Comparison of ENCODE assay signal across 8 mouse cellular contexts in the genomic region with DNA sequence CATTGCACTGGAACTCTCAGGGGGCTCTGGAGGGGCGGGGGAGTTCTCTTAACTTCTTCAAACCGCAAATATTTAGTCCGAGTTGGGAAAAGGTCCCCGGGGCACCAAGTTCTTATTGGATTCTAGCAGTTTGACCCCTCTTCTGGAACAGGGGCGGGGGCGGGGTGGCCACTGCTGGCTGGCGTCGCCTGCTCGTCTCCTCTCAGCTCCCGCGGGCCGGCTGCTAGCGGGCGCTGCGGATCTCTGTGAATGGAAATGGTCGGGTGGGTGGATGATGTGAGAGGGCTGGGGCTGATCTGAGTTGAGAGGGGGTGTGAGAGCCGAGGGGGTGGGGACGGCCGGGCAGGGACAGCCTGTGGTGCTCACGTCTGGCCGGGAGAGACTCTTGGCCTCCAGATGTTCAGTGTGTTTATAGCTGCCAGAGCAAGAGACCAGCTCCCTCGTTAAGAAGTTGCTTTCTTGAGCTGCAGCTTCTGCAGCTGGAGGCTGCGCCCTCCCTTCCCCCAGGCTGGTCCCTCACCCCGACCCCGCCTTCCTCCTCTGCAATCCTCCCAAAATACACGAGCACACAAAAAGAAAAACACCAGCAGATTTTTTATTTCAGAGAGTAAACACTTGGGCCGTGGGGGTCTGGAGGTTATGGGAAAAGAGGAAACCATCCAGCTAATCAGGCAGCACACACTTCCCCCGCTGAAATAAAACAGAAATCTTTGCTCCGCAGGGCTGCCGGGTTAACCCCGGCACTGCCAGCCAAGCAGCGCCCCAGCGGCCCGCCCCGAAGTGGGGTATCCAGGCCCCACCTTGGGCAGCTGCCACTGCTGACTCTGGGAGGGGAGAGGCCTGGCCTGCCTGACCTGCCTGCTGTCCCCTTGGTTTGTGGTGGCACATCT. TPM values are rescaled to one million over a fixed set of nuclear protein-coding genes. Genes with fewer than 3 reads are reported as not detected.
DNase-seq lines count a peak whose midpoint lies in the region; ATAC-seq and TF ChIP-seq lines count a peak whose summit lies in the region.

No protein-coding gene starts in this region.

- ATAC-seq in hindbrain, embryonic 12.5 days (ENCODE audit: low FRiP score) = peak; percentile 60
- peak; percentile 69 for ATAC-seq in megakaryocyte progenitor cell, adult 5-6 weeks (replicated peaks; ENCODE audit: poor library complexity)

- H3K36me3 ChIP-seq in CH12.LX (replicated peaks in 1 of 2; ENCODE audit: control insufficient read depth in 1 of 2, insufficient read depth in 1 of 2, low read length in 1 of 2) = no peaks in the 10 kb centered on the region
- no peaks in the 10 kb centered on the region for H3K36me3 ChIP-seq in hindbrain, embryonic 12.5 days

- DNase-seq in CH12.LX (ENCODE audit: extremely low read depth) = no peak
- peak; percentile 49 for DNase-seq in adrenal gland, postnatal 25 days
- peak; percentile 22 to 26 for DNase-seq in frontal cortex, postnatal 14 days (ENCODE audit: low spot score in 2 of 2)
- DNase-seq in left cerebral cortex, postnatal 36 days (ENCODE audit: low spot score in 2 of 2) = peak; percentile 41 to 45
- DNase-seq in right cerebral cortex, postnatal 14 days = peak; percentile 43
- DNase-seq in cerebellum, adult 9-10 months = no peak

- in situ Hi-C loops in CH12.LX (cut with MboI; ENCODE audit: low pct_ligation_motif_present, low pct_unique_long_range_greater_than_20kb, low sequenced_read_pairs) = no loop called here

- no peak for TF ChIP-seq RAD21 in CH12.LX (IDR thresholded peaks at IDR 0.05; ENCODE audit: low read depth, low read length)

- TF ChIP-seq CTCF in CH12.LX (conservative IDR thresholded peaks at IDR 0.05 in 1 of 2, IDR thresholded peaks at IDR 0.05 in 1 of 2; ENCODE audit: low read depth in 2 of 2, low read length in 2 of 2) = no peak

- H3K9ac ChIP-seq in CH12.LX (ENCODE audit: insufficient read depth, low read depth) = peak overlapping the region; percentile 2; the same call in 1 of the 2 replicates
- H3K9ac ChIP-seq in hindbrain, embryonic 12.5 days = peak overlapping the region; percentile 19; the same call in 1 of the 2 replicates

- H3K4me1 ChIP-seq in CH12.LX (ENCODE audit: control insufficient read depth in 1 of 2, insufficient read depth in 2 of 2) = peaks cover 13 to 83% of the 10 kb centered on the region in 2 experiments
- H3K4me1 ChIP-seq in hindbrain, embryonic 12.5 days = peaks cover 43% of the 10 kb centered on the region

- H3K79me2 ChIP-seq in CH12.LX (replicated peaks; ENCODE audit: control insufficient read depth, extremely low read depth, insufficient read depth, poor library complexity, severe bottlenecking) = no peaks in the 10 kb centered on the region

- dilution Hi-C loops in CH12.LX (cut with MboI; ENCODE audit: extremely low pct_ligation_motif_present, extremely low pct_unique_long_range_greater_than_20kb, low sequenced_read_pairs) = no loop called here

- no peaks in the 10 kb centered on the region for H3K9me3 ChIP-seq in CH12.LX (replicated peaks; ENCODE audit: low read length)
- no peaks in the 10 kb centered on the region for H3K9me3 ChIP-seq in hindbrain, embryonic 12.5 days (replicated peaks)

- no peak overlapping the region for H3K4me3 ChIP-seq in CH12.LX (replicated peaks in 1 of 3; ENCODE audit: low read depth in 2 of 3, low read length in 2 of 3, poor library complexity in 1 of 3)
- peak overlapping the region; percentile 17 for H3K4me3 ChIP-seq in hindbrain, embryonic 12.5 days

- WGBS in hindbrain, embryonic 12.5 days = under 1% methylated on average over 35 of the region's 35 CpGs

- peak; percentile 25; the same call in 1 of the 2 replicates for TF ChIP-seq EP300 in CH12.LX (IDR thresholded peaks at IDR 0.05; ENCODE audit: low read length)

- peaks cover 1% of the 10 kb centered on the region for H3K27me3 ChIP-seq in CH12.LX (replicated peaks)
- peaks cover 77% of the 10 kb centered on the region for H3K27me3 ChIP-seq in hindbrain, embryonic 12.5 days

- no peak for TF ChIP-seq POLR2A in CH12.LX (IDR thresholded peaks at IDR 0.05; ENCODE audit: low read depth, low read length)

- intact Hi-C loops in left cerebral cortex, postnatal 36 days (cut with DNase I) = loop anchor here (5.0 kb wide), 1 partner anchor 80 kb away; no protein-coding TSS in a partner anchor

- H3K27ac ChIP-seq in CH12.LX (ENCODE audit: insufficient read depth, low read depth) = no peak overlapping the region
- peak overlapping the region; percentile 68 for H3K27ac ChIP-seq in hindbrain, embryonic 12.5 days

- H3K4me2 ChIP-seq in CH12.LX (ENCODE audit: insufficient read depth, low read depth, poor library complexity, severe bottlenecking) = peak overlapping the region; percentile 29
- peak overlapping the region; percentile 53 for H3K4me2 ChIP-seq in hindbrain, embryonic 12.5 days (replicated peaks)

TF ChIP-seq in CH12.LX, 34 proteins besides CTCF, POLR2A, EP300 and RAD21:
- TF ChIP-seq USF2 (conservative IDR thresholded peaks at IDR 0.05; ENCODE audit: low read depth, low read length) = no peak
- 0 out of 2 replicates have a peak, but pooled peaks have one; percentile 27 for TF ChIP-seq MEF2A (IDR thresholded peaks at IDR 0.05; ENCODE audit: borderline replicate concordance, low read depth, low read length)
- no peak for TF ChIP-seq UBTF (IDR thresholded peaks at IDR 0.05; ENCODE audit: low read depth, low read length)
- TF ChIP-seq JUN (IDR thresholded peaks at IDR 0.05; ENCODE audit: insufficient read depth, low read depth, low read length) = no peak
- no peak for TF ChIP-seq IRF4 (IDR thresholded peaks at IDR 0.05; ENCODE audit: low read depth, low read length)
- TF ChIP-seq ZMIZ1 (IDR thresholded peaks at IDR 0.05; ENCODE audit: low read depth, low read length) = no peak
- no peak for TF ChIP-seq PAX5 (IDR thresholded peaks at IDR 0.05; ENCODE audit: low read length)
- TF ChIP-seq TCF12 (IDR thresholded peaks at IDR 0.05; ENCODE audit: low read depth, low read length) = peak; percentile 46; the same call in 1 of the 2 replicates
- TF ChIP-seq ELF1 (IDR thresholded peaks at IDR 0.05; ENCODE audit: low read depth, low read length) = 0 out of 2 replicates have a peak, but pooled peaks have one; percentile 9
- TF ChIP-seq MXI1 (IDR thresholded peaks at IDR 0.05; ENCODE audit: low read depth, low read length) = no peak
- no peak for TF ChIP-seq TBP (conservative IDR thresholded peaks at IDR 0.05; ENCODE audit: low read depth, low read length)
- no peak for TF ChIP-seq BHLHE40 (IDR thresholded peaks at IDR 0.05; ENCODE audit: low read depth, low read length)
- no peak for TF ChIP-seq NRF1 (IDR thresholded peaks at IDR 0.05; ENCODE audit: low read depth, low read length)
- no peak for TF ChIP-seq ZKSCAN1 (IDR thresholded peaks at IDR 0.05; ENCODE audit: borderline replicate concordance, low read depth, low read length)
- peak; percentile 10; the same call in 1 of the 2 replicates for TF ChIP-seq SMC3 (IDR thresholded peaks at IDR 0.05; ENCODE audit: low read depth, low read length)

RNA-seq across cellular contexts. Expression of gene Ets1, which starts 36.2 kb away (rescaled TPM):
- total RNA-seq in CH12.LX (2012; rRNA removed) (9.5 and 10.0 TPM in 2 replicates), CH12.LX (2014; rRNA removed) (23.5 and 23.7 TPM in 2 replicates)
- 17.8 and 19.8 TPM in 2 replicates for polyA plus RNA-seq in CH12.LX (2012; ENCODE audit: insufficient read length, low read depth)
- total RNA-seq in adrenal gland, postnatal 25 days (2021) = 30.2 and 35.5 TPM in 2 replicates
- 35.7 and 38.5 TPM in 2 replicates for polyA plus RNA-seq in hindbrain, embryonic 12.5 days (2016; fragmentation: Nextera tagmentation; extraction: Ambion mirVana)
- 10 to 100 TPM; 11.5 to 11.6 TPM for total RNA-seq in left cerebral cortex, postnatal 36 days (2021)
- total RNA-seq in megakaryocyte progenitor cell, adult 5-6 weeks (2015) = 5.4 and 6.8 TPM in 2 replicates
- 12.6 and 16.3 TPM in 2 replicates for total RNA-seq in megakaryocyte progenitor cell, adult 5-6 weeks (2017)

Comparison
In these comparisons a context has a peak if more than half of its experiments do, and no peak if none do; other contexts are left out.
1. DNase-seq: peak in adrenal gland, postnatal 25 days (single experiment), frontal cortex, postnatal 14 days (2 of 2), left cerebral cortex, postnatal 36 days (2 of 2) and right cerebral cortex, postnatal 14 days (single experiment); none in CH12.LX (single experiment) and cerebellum, adult 9-10 months (single experiment).